Mouse (Mus musculus) MEL (cell line): ENCODE results near the gene Gns. TPM values are rescaled to one million over a fixed set of nuclear protein-coding genes. Genes with fewer than 3 reads are reported as not detected.

ENCODE experiments used
- DNase-seq: peaks from one replicate; pipeline ENCODE4 v3.0.0; 2011; ENCODE audit warnings: low read depth, low spot score
- H3K27ac ChIP-seq: 2 replicates; pipeline ENCODE4 v1.5.1; 2012; ENCODE audit warnings: low read depth, mild to moderate bottlenecking, control low read depth, low read length, moderate library complexity; ENCODE audit not compliant: control insufficient read depth
- H3K27me3 ChIP-seq, 2 experiments: fragments of 150-350 bp in 1 of 2; sonication (generic) in 1 of 2; 2 replicates each; pipeline ENCODE4 v1.6.1; 2012; ENCODE audit warnings: low read length in 2 of 2, mild to moderate bottlenecking in 2 of 2, improper control_type of control experiment in 1 of 2, moderate library complexity in 1 of 2; ENCODE audit not compliant: insufficient read depth in 2 of 2, control insufficient read depth in 1 of 2
- H3K36me3 ChIP-seq, 2 experiments: 2 replicates each; pipeline ENCODE4 v1.6.1; 2012 to 2014; ENCODE audit warnings: low read length in 2 of 2, improper control_type of control experiment in 1 of 2, inconsistent platforms in 1 of 2, mild to moderate bottlenecking in 1 of 2; ENCODE audit not compliant: insufficient read depth in 2 of 2, control insufficient read depth in 1 of 2
- H3K4me1 ChIP-seq, 2 experiments: fragments of 150-350 bp in 1 of 2; sonication (generic) in 1 of 2; 2 replicates each; pipeline ENCODE4 v1.6.1; 2012; ENCODE audit warnings: low read length in 2 of 2, improper control_type of control experiment in 1 of 2, mild to moderate bottlenecking in 1 of 2; ENCODE audit not compliant: insufficient read depth in 2 of 2, control insufficient read depth in 1 of 2
- H3K4me3 ChIP-seq, 2 experiments: fragments of 150-350 bp in 1 of 2; sonication (generic) in 1 of 2; 2 replicates each; pipeline ENCODE4 v1.5.1; 2012; ENCODE audit warnings: low read depth in 2 of 2, low read length in 2 of 2, mild to moderate bottlenecking in 2 of 2, moderate library complexity in 2 of 2, control low read depth in 1 of 2, improper control_type of control experiment in 1 of 2; ENCODE audit not compliant: control insufficient read depth in 1 of 2, insufficient read depth in 1 of 2
- H3K79me2 ChIP-seq: 2 replicates; pipeline ENCODE4 v1.6.1; 2012; ENCODE audit warnings: mild to moderate bottlenecking, low read length, moderate library complexity; ENCODE audit not compliant: control insufficient read depth, poor library complexity, insufficient read depth
- H3K9ac ChIP-seq: 2 replicates; pipeline ENCODE4 v1.6.1; 2012; ENCODE audit warnings: low read depth, mild to moderate bottlenecking, control low read depth, low read length, moderate library complexity; ENCODE audit not compliant: control insufficient read depth, poor library complexity, severe bottlenecking
- H3K9me3 ChIP-seq: fragments of 150-350 bp; sonication (generic); replicated peaks from 2 replicates; pipeline ENCODE4 v1.6.1; 2012; ENCODE audit warnings: mild to moderate bottlenecking, low read length, improper control_type of control experiment, moderate library complexity; ENCODE audit not compliant: insufficient read depth
- BHLHE40 ChIP-seq: IDR thresholded peaks from 2 replicates; pipeline ENCODE4 v1.6.1; 2012; ENCODE audit warnings: low read depth, mild to moderate bottlenecking, inconsistent platforms, low read length, improper control_type of control experiment, borderline replicate concordance
- CHD1 ChIP-seq: IDR thresholded peaks from 2 replicates; pipeline ENCODE4 v1.6.1; 2012; ENCODE audit warnings: low read depth, mild to moderate bottlenecking, inconsistent platforms, low read length, improper control_type of control experiment
- CHD2 ChIP-seq: IDR thresholded peaks from 2 replicates; pipeline ENCODE4 v1.6.1; 2011; ENCODE audit warnings: low read length, improper control_type of control experiment
- CTCF ChIP-seq, 3 experiments: IDR thresholded peaks in 2 of 3; conservative IDR thresholded peaks in 1 of 3; 2 replicates each; pipeline ENCODE4 v1.5.1; 2011 to 2012; ENCODE audit warnings: low read length in 3 of 3, low read depth in 2 of 3, mild to moderate bottlenecking in 2 of 3, improper control_type of control experiment in 1 of 3, inconsistent platforms in 1 of 3, mixed read lengths in 1 of 3, moderate library complexity in 1 of 3; ENCODE audit not compliant: control insufficient read depth in 1 of 3, insufficient read depth in 1 of 3, poor library complexity in 1 of 3, severe bottlenecking in 1 of 3
- E2F4 ChIP-seq: IDR thresholded peaks from 2 replicates; pipeline ENCODE4 v1.6.1; 2011; ENCODE audit warnings: low read depth, low read length, improper control_type of control experiment, borderline replicate concordance
- ELF1 ChIP-seq: IDR thresholded peaks from 2 replicates; pipeline ENCODE4 v1.6.1; 2014; ENCODE audit warnings: low read depth, mild to moderate bottlenecking, inconsistent platforms, low read length, improper control_type of control experiment, moderate library complexity
- EP300 ChIP-seq, 2 experiments: IDR thresholded peaks; 2 replicates each; pipeline ENCODE4 v1.6.1; 2011; ENCODE audit warnings: improper control_type of control experiment in 2 of 2, low read length in 2 of 2, low read depth in 1 of 2, mild to moderate bottlenecking in 1 of 2
- ETS1 ChIP-seq: IDR thresholded peaks from 2 replicates; pipeline ENCODE4 v1.6.1; 2012; ENCODE audit warnings: low read depth, mild to moderate bottlenecking, inconsistent platforms, low read length, improper control_type of control experiment, moderate library complexity
- GATA1 ChIP-seq: IDR thresholded peaks from 2 replicates; pipeline ENCODE4 v1.6.1; 2011; ENCODE audit warnings: low read depth, low read length, improper control_type of control experiment
- HCFC1 ChIP-seq: IDR thresholded peaks from 2 replicates; pipeline ENCODE4 v1.6.1; 2012; ENCODE audit warnings: low read depth, mild to moderate bottlenecking, inconsistent platforms, low read length, improper control_type of control experiment, moderate library complexity
- KAT2A ChIP-seq: conservative IDR thresholded peaks from 2 replicates; pipeline ENCODE4 v1.6.1; 2012; ENCODE audit warnings: low read depth, low read length, improper control_type of control experiment, inconsistent platforms
- MAFK ChIP-seq: IDR thresholded peaks from 2 replicates; pipeline ENCODE4 v1.6.1; 2011; ENCODE audit warnings: low read depth, mild to moderate bottlenecking, low read length, improper control_type of control experiment, borderline replicate concordance
- MAX ChIP-seq: IDR thresholded peaks from 2 replicates; pipeline ENCODE4 v1.6.1; 2011; ENCODE audit warnings: low read length, improper control_type of control experiment
- MXI1 ChIP-seq: IDR thresholded peaks from 2 replicates; pipeline ENCODE4 v1.6.1; 2011; ENCODE audit warnings: mild to moderate bottlenecking, low read depth, low read length, improper control_type of control experiment
- MYB ChIP-seq: IDR thresholded peaks from 2 replicates; pipeline ENCODE4 v1.6.1; 2011; ENCODE audit warnings: mild to moderate bottlenecking, low read depth, low read length, improper control_type of control experiment
- MYC ChIP-seq: IDR thresholded peaks from 2 replicates; pipeline ENCODE4 v1.6.1; 2011; ENCODE audit warnings: low read depth, mild to moderate bottlenecking, low read length, improper control_type of control experiment, moderate library complexity
- NRF1 ChIP-seq: IDR thresholded peaks from 2 replicates; pipeline ENCODE4 v1.6.1; 2014; ENCODE audit warnings: low read depth, mild to moderate bottlenecking, inconsistent platforms, low read length, improper control_type of control experiment, moderate library complexity; ENCODE audit not compliant: poor library complexity, insufficient read depth, severe bottlenecking
- POLR2AphosphoS5 ChIP-seq: IDR thresholded peaks from 2 replicates; pipeline ENCODE4 v1.6.1; 2012; ENCODE audit warnings: low read depth, borderline replicate concordance, mild to moderate bottlenecking, inconsistent platforms, low read length, moderate library complexity, mixed read lengths
- SIN3A ChIP-seq: IDR thresholded peaks from 2 replicates; pipeline ENCODE4 v1.6.1; 2012; ENCODE audit warnings: low read length, improper control_type of control experiment, inconsistent platforms
- SMC3 ChIP-seq: IDR thresholded peaks from 2 replicates; pipeline ENCODE4 v1.6.1; 2011; ENCODE audit warnings: low read depth, low read length, improper control_type of control experiment
- polyA plus RNA-seq, 2 experiments: library from polyadenylated mRNA; stranded (reverse) in 1 of 2; unstranded in 1 of 2; fragments of >175 nt in 1 of 2; fragments of >200 nt in 1 of 2; gene quantifications; 2 replicates each; pipeline versions ENCODE4 v1.2.1 to v1.2.4; 2012; ENCODE audit warnings: low replicate concordance in 2 of 2, low read depth in 1 of 2; ENCODE audit not compliant: insufficient read length in 2 of 2, insufficient read depth in 1 of 2, missing spikeins in 1 of 2
- total RNA-seq: library from RNA; depleted of rRNA; stranded (reverse); fragments of 300-350 nt; gene quantifications from 2 replicates; pipeline ENCODE4 v1.2.3, GENCODE M21; 2012

Gene Gns
- total and polyA plus RNA-seq, 3 experiments, result 33.1 to 33.6 TPM; not detected in 1

- Histone ChIP-seq H3K9ac (no peak overlapping the region), H3K27me3 (no peaks in the 10 kb centered on the region), H3K4me3 (no peak overlapping the region), H3K27ac (no peak overlapping the region), H3K79me2 (peaks cover 32% of the 10 kb centered on the region), H3K9me3 (no peaks in the 10 kb centered on the region), H3K4me1 (peaks cover 0 to 19% of the 10 kb centered on the region in 2 experiments; a peak in 3 of 4 replicates), H3K36me3 (peaks cover 1 to 11% of the 10 kb centered on the region in 2 experiments)
- DNase-seq, result no peak
- no peak for TF ChIP-seq CTCF (IDR thresholded peaks at IDR 0.05 in 2 of 3, conservative IDR thresholded peaks at IDR 0.05 in 1 of 3; ENCODE audit: control insufficient read depth in 1 of 3, insufficient read depth in 1 of 3, low read depth in 2 of 3, low read length in 3 of 3, poor library complexity in 1 of 3, severe bottlenecking in 1 of 3)
- TF ChIP-seq NRF1, result no peak
- no peak for TF ChIP-seq CHD2
- TF ChIP-seq BHLHE40, result no peak
- TF ChIP-seq ELF1, result no peak
- no peak for TF ChIP-seq SMC3
- TF ChIP-seq CHD1, result no peak
- TF ChIP-seq E2F4, result no peak
- no peak for TF ChIP-seq POLR2AphosphoS5
- TF ChIP-seq SIN3A, result no peak
- no peak for TF ChIP-seq MYC
Observed at GRCm38 (mm10) chr10:121367271-121367670, 2.4 kb downstream of the Gns start.

GRCm38 (mm10) chr10:121367780-121368179 is 2.9 kb downstream of the Gns start:
- H3K9ac ChIP-seq, result no peak overlapping the region

GRCm38 (mm10) chr10:121368783-121369465 is 4.0 kb downstream of the Gns start:
- H3K27ac ChIP-seq, result no peak overlapping the region
- H3K36me3 ChIP-seq, result peaks cover 5 to 11% of the 10 kb centered on the region in 2 experiments
- no peaks in the 10 kb centered on the region for H3K9me3 ChIP-seq
- no peak for TF ChIP-seq MYB
- no peak for TF ChIP-seq ETS1
- no peak for TF ChIP-seq MAX
- no peak for TF ChIP-seq KAT2A
- TF ChIP-seq HCFC1, result no peak
- TF ChIP-seq SIN3A, result no peak
- no peak for TF ChIP-seq MXI1
- no peak for TF ChIP-seq EP300 (IDR thresholded peaks at IDR 0.05; ENCODE audit: low read depth in 1 of 2, low read length in 2 of 2)
- no peak for TF ChIP-seq MYC
- TF ChIP-seq GATA1, result no peak
- H3K4me3 ChIP-seq, result no peak overlapping the region
- H3K79me2 ChIP-seq, result peaks cover 32% of the 10 kb centered on the region
- no peaks in the 10 kb centered on the region for H3K27me3 ChIP-seq
- DNase-seq, result no peak
- peaks cover 0 to 22% of the 10 kb centered on the region in 2 experiments; a peak in 3 of 4 replicates for H3K4me1 ChIP-seq
- no peak overlapping the region for H3K9ac ChIP-seq

More at GRCm38 (mm10) chr10:121367780-121368179, 2.9 kb downstream of the Gns start:
- H3K4me3 ChIP-seq, result no peak overlapping the region
- H3K9me3 ChIP-seq, result no peaks in the 10 kb centered on the region
- H3K36me3 ChIP-seq, result peaks cover 5 to 11% of the 10 kb centered on the region in 2 experiments
- no peak overlapping the region for H3K27ac ChIP-seq
- TF ChIP-seq SMC3, result no peak
- TF ChIP-seq SIN3A, result no peak
- TF ChIP-seq MAFK, result no peak
- no peak for TF ChIP-seq MAX
- H3K79me2 ChIP-seq, result peaks cover 32% of the 10 kb centered on the region
- H3K4me1 ChIP-seq, result peaks cover 0 to 19% of the 10 kb centered on the region in 2 experiments; a peak in 3 of 4 replicates
- no peaks in the 10 kb centered on the region for H3K27me3 ChIP-seq
- no peak for DNase-seq
